Mouse (Mus musculus): ENCODE data around the gene 4921504E06Rik.

DNA sequence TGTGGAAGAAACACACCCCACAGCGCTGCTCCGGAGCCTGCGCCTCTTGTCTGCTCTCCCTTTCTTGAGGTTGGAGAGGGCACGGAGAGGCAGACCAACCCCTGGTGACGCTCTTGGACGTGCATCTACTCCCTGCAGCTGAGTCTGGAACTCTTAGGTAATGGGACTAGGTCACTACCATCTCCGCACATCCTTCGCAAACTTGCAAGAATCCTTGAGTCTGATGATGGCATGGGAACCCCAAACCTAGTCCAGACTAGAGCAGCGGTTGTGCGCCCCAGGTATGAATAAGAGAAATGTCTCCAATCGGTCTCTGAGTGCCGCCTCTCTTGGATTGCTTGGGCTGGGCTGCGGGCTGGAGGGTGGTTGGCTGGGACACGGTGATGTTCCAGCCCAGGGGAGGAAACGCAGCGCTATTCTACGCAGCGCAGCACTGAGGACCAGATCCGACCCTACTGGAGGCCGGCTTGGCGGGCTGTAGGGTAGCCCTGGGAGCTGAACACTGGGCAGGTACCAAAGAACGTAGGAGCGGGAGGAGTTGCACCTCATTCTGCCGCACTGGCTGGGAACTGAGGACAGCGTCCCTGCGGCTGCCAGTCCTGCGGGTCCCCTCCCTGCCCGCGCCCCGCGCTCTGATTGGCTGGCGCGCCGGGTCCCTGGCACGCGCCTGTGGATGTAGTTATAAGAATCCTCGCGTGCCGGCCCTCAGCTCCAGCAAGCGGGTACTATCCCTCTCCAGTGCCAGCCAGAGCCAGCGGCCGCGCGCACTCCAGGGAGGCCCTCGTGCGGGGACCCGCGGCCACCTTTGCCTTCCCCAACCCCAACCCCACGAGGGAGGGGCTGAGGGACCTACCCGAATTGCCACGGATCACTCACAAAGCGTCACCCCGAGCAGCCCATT is 108.5 kb downstream of the 4921504E06Rik start, which contains the start of gene Ptf1a:
- TF ChIP-seq POLR2A (IDR thresholded peaks at IDR 0.05; ENCODE audit: borderline replicate concordance, extremely low read depth, low read depth, low read length) (no peak), CTCF (IDR thresholded peaks at IDR 0.05; ENCODE audit: insufficient read depth, low read length) (no peak)
